Mouse (Mus musculus): ENCODE data around the gene Gm20908.
"Not testable (repeated sequence)": the region's sequence is repeated elsewhere in the genome, so short reads cannot be mapped to it uniquely, and the experiment has no call there.

Gm20908 gene

GRCm38 (mm10) chrY:64472966-64473365, at the start of gene Gm20908:
Gene Gm20908, plus strand, starts transcription at chrY:64473266.
- DNase-seq (ENCODE audit: low spot score in 2 of 2): not testable (repeated sequence)

Data from right cerebral cortex, postnatal 10 days (tissue).